Mouse (Mus musculus) C2C12 (cell line): ENCODE measurements around the gene Lingo4. TPM values are rescaled to one million over a fixed set of nuclear protein-coding genes. Genes with fewer than 3 reads are reported as not detected.

Experiments
- H3K27me3 ChIP-seq: one replicate; pipeline ENCODE4 v1.6.1; 2011; ENCODE audit not compliant: control insufficient read depth, insufficient read depth, insufficient read length
- H3K36me3 ChIP-seq: one replicate; pipeline ENCODE4 v1.6.1; 2011; ENCODE audit not compliant: control insufficient read depth, insufficient read depth
- H3K4me3 ChIP-seq: one replicate; pipeline ENCODE4 v1.5.1; 2011; ENCODE audit warnings: mild to moderate bottlenecking, control low read depth; ENCODE audit not compliant: poor library complexity, insufficient read depth, severe bottlenecking
- H3K79me2 ChIP-seq: one replicate; pipeline ENCODE4 v1.6.1; 2011; ENCODE audit not compliant: control insufficient read depth, insufficient read depth
- H3K79me3 ChIP-seq: one replicate; pipeline ENCODE4 v1.6.1; 2011; ENCODE audit warnings: low read depth, control low read depth
- H3ac ChIP-seq: one replicate; pipeline ENCODE3; 2011; ENCODE audit warnings: low read depth; ENCODE audit not compliant: control insufficient read depth, insufficient read length
- CEBPB ChIP-seq: IDR thresholded peaks from one replicate; pipeline ENCODE4 v1.6.1; 2011; ENCODE audit warnings: low read depth, mild to moderate bottlenecking, control low read depth, moderate library complexity
- CTCF ChIP-seq: IDR thresholded peaks from one replicate; pipeline ENCODE4 v1.5.1; 2011; ENCODE audit not compliant: control insufficient read depth, insufficient read depth, insufficient read length
- FOSL1 ChIP-seq: IDR thresholded peaks from one replicate; pipeline ENCODE4 v1.8.0; 2011; ENCODE audit warnings: mild to moderate bottlenecking, low read length; ENCODE audit not compliant: poor library complexity, insufficient read depth, severe bottlenecking
- MAX ChIP-seq: IDR thresholded peaks from one replicate; pipeline ENCODE4 v1.6.1; 2011; ENCODE audit warnings: mild to moderate bottlenecking, control low read depth
- MYOD1 ChIP-seq: IDR thresholded peaks from one replicate; pipeline ENCODE4 v1.6.1; 2011; ENCODE audit warnings: low read depth; ENCODE audit not compliant: control insufficient read depth, insufficient read length
- MYOG ChIP-seq: IDR thresholded peaks from one replicate; pipeline ENCODE4 v1.6.1; 2011; ENCODE audit not compliant: control insufficient read depth, insufficient read length; ENCODE audit errors: extremely low read depth
- USF1 ChIP-seq: IDR thresholded peaks from one replicate; pipeline ENCODE4 v1.6.1; 2011; ENCODE audit warnings: low read depth, mild to moderate bottlenecking, control low read depth, moderate library complexity
- polyA plus RNA-seq: library from polyadenylated mRNA; unstranded; fragments of >200 nt; fragmentation: generic; extraction: Trizol; gene quantifications from one replicate; pipeline ENCODE4 v1.2.1, GENCODE M21; 2012; ENCODE audit warnings: missing spikeins

Lingo4 gene
- polyA plus RNA-seq, 1 experiment = 0.01 TPM

DNA sequence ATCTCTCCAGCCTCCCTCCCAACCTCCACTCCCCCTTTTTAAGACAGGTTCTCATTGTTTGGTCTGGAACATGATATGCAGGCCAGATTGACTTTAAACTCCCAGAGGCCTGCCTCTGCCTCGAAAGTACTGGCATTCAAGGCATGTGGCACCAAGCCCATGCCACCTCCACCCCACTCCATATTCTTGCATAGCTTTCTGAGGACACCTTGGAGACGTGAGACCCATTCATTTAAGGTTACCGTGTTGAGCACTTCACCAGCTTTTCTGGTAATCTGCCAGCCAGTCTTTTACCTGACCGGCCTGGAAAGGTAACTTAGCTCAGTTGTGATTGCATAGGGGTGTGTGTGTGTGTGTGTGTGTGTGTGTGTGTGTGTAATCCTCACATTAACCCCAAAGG, 7.2 kb downstream of the Lingo4 start:
- H3K79me3 ChIP-seq = no peaks in the 10 kb centered on the region
- H3K79me2 ChIP-seq = no peaks in the 10 kb centered on the region
- H3K36me3 ChIP-seq = no peaks in the 10 kb centered on the region
- H3K4me3 ChIP-seq = no peak overlapping the region
- no peak overlapping the region for H3ac ChIP-seq
- H3K27me3 ChIP-seq = peaks cover 14% of the 10 kb centered on the region
- TF ChIP-seq MYOG (no peak), CEBPB (no peak), FOSL1 (no peak), MAX (no peak), CTCF (no peak), MYOD1 (no peak), USF1 (no peak)

GRCm38 (mm10) chr3:94412530-94412929, 14.2 kb downstream of the Lingo4 start:
- TF ChIP-seq MAX (no peak), CEBPB (no peak), MYOD1 (no peak), MYOG (no peak), USF1 (no peak), CTCF (no peak), FOSL1 (no peak)
- H3K36me3 ChIP-seq = no peaks in the 10 kb centered on the region
- no peak overlapping the region for H3ac ChIP-seq
- no peaks in the 10 kb centered on the region for H3K79me3 ChIP-seq
- H3K4me3 ChIP-seq = no peak overlapping the region
- H3K27me3 ChIP-seq = peaks cover 10% of the 10 kb centered on the region
- no peaks in the 10 kb centered on the region for H3K79me2 ChIP-seq

DNA sequence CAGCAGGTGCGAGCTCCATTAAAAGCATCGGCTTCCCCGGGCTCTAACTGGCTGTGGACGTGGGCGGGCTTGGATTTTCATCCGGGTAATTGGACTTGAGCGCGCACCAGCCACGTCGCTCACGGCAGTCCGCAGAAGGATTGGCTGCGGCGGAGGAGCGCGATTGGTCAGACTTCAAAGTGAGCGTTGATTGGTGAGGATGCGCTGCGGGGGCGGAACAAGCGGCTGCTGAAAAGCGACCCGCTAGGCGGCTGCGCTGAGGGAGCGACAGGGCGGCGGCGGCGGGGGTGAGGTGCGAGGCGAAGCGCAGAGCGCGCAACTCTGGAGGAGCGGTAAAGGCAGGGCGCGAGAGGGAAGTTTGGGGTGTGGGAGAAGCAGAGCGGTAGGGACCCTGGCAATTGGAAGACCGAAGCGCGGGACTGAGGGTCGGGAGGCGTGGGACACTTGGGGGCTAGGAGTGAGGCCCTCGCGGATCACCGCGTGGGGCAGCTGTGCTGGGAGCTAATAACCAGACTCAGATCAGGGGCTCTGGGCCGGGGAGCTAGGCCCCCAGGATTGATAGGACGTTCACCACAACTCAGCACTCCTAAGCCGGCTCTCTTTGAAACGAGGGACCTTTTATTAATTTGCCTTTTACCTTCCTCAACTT, 14.8 kb downstream of the Lingo4 start, which contains the start of gene Tdrkh:
Gene Tdrkh (plus strand): TSS at position 243 of the 649 bp plus-strand sequence.
- Histone ChIP-seq H3ac (peak within 1 kb of the TSS; percentile 59), H3K36me3 (no peaks in the 10 kb centered on the region), H3K79me2 (no peaks in the 10 kb centered on the region), H3K79me3 (no peaks in the 10 kb centered on the region), H3K27me3 (peaks cover 10% of the 10 kb centered on the region), H3K4me3 (peak within 1 kb of the TSS; percentile 6)
- TF ChIP-seq USF1 (no peak), MAX (peak; percentile 69)

- Histone ChIP-seq H3K79me3 (no peaks in the 10 kb centered on the region), H3K79me2 (no peaks in the 10 kb centered on the region), H3K36me3 (no peaks in the 10 kb centered on the region), H3K27me3 (no peaks in the 10 kb centered on the region), H3ac (no peak overlapping the region), H3K4me3 (no peak overlapping the region)
- TF ChIP-seq MAX = no peak
- TF ChIP-seq USF1 = no peak
- TF ChIP-seq CTCF = no peak
- no peak for TF ChIP-seq FOSL1
- TF ChIP-seq MYOG = no peak
- no peak for TF ChIP-seq CEBPB
- TF ChIP-seq MYOD1 = no peak
Measured at GRCm38 (mm10) chr3:94430980-94431379, 32.7 kb downstream of the Lingo4 start.

- H3K36me3 ChIP-seq = no peaks in the 10 kb centered on the region
- H3K79me3 ChIP-seq = no peaks in the 10 kb centered on the region
- H3ac ChIP-seq = no peak overlapping the region
- TF ChIP-seq FOSL1 (no peak), CTCF (no peak), MYOG (no peak), USF1 (no peak), MYOD1 (no peak), MAX (no peak), CEBPB (no peak)
- H3K4me3 ChIP-seq = no peak overlapping the region
- no peaks in the 10 kb centered on the region for H3K27me3 ChIP-seq
- no peaks in the 10 kb centered on the region for H3K79me2 ChIP-seq
Measured at GRCm38 (mm10) chr3:94434305-94434704, 36.0 kb downstream of the Lingo4 start.

- Histone ChIP-seq H3ac (no peak overlapping the region), H3K4me3 (no peak overlapping the region), H3K79me2 (no peaks in the 10 kb centered on the region), H3K27me3 (no peaks in the 10 kb centered on the region), H3K79me3 (no peaks in the 10 kb centered on the region), H3K36me3 (no peaks in the 10 kb centered on the region)
- no peak for TF ChIP-seq USF1
- TF ChIP-seq CTCF = no peak
- no peak for TF ChIP-seq MYOG
- TF ChIP-seq FOSL1 = no peak
- no peak for TF ChIP-seq CEBPB
- TF ChIP-seq MAX = no peak
- no peak for TF ChIP-seq MYOD1
Measured at GRCm38 (mm10) chr3:94436420-94436819, 38.1 kb downstream of the Lingo4 start.
